Mouse (Mus musculus): ENCODE results near the gene Gtf2e1.

The Gtf2e1 gene

DNA sequence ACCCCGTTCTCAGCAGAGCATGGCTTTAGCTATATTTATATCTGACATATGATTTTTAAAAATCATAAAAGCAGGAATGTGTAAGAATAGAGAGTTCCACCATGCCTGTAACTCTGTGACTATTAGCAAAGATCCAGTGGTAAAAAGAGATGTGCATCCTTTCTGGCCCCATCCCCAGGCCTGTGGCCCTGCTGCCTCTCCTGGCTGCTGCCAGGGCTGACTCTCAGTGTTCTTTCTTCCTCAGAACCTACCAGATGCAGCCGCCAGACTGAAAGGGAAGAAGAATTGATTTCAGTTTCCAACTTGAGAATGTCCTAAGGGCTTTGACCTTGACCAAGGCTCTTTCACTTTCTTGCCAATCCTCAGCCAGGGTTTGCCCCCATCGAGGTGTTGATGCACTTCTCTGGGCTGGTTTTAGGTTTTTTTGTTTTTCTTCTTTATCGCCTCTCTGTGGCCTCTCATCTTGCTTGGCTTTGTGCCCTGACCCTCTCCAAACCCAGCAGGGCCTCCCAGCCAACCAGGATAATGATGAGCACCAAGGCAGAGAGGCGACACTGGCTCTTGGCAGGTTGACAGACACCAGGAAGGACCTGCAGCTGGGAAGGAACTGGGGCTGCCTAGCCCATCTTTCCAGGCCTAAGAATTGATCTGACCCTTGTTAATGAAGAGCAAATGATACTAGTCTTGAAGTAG lies 66.8 kb downstream of the Gtf2e1 start:
- DNase-seq, result no peak

DNA sequence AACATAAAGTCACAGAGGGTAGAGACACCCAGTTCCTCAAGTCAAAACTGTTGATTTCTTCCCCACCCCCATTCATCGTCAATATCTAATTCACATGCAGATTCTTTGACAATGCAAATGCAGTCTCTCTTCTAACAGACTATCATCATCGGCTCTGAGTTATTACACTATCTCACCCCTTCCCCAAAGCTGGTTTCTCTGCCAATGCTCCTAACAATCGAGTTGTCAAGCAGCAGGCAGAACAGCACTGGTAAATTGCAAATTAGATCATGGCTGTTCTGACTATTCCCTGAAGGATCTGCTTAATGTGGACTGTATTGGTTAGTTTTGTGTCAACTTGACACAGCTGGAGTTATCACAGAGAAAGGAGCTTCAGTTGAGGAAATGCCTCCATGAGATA lies 70.0 kb downstream of the Gtf2e1 start:
- DNase-seq, result no peak

DNA sequence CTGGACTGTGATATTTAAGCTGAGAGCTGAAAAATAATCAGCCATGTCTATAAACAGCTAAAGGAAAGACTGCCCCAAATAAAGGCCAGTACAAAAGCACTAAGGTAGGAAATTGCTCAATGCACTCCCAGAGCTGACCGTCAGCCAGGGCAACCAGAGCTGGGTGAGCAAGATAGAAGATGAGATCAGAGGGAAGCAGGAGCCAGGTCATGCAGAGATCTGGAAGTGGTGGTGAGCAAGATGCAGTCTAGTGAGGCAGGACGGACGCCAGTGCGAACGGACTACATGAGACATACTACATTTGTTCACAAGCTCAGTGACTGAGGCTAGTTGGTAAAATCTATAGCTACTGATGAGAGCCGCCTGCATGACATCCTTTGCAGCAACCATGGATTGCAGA lies 75.6 kb downstream of the Gtf2e1 start:
- no peak for DNase-seq

DNA sequence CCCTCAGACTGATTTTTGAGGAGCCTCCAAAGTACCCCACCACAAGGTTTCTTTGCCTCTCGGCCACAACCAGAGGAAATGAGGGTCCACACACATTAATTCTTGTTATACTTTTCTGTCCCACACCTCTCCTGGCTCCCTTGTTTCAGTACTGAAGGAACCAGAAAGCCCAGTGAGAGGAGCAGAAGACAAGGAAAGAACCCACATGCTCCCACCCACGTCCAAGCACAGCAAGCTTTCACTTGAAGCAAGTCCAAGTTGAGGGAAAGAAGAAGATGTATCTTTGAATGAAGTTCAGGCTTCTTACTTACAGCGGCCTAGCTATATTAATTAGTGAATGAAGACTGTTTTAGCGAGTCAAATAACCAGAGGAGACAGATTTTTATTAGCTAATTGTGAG lies 76.7 kb downstream of the Gtf2e1 start:
- no peak for DNase-seq

DNA sequence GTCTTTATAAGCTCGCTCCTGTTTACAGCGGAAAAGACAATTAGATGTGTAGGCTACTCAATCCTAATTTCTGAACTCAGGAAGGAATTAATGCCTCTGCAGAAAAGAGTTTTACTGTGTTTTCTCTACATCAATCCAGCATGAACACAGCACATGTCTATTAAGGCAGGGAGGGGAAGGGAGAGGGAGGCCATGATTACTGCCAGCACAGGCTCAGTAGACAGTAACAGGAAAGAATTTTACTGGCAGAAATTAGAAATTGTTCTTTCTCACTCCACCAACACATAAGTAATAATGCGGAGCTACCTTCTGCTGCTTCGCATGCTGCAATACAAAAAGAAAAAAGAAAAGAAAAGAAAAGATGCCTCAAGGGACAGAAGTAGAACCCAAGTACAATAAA lies 78.0 kb downstream of the Gtf2e1 start:
- DNase-seq, result no peak

Measured in lung, postnatal 4 days (tissue).